Mouse (Mus musculus) neural tube, embryonic 11.5 days (tissue): ENCODE measurements at regions not wholly inside any gene's neighbourhood (a gene's known extent, or its start where the extent isn't known, plus 50 kb on each side); places are given as distances from the start of the nearest gene placed in this dataset.
A peak's percentile ranks its signal among the peaks of the same experiment; 100 is the strongest.

Experiments used
- ATAC-seq: fragments of 200-750 bp; cut with Nextera tagmentation; 2 replicates; pipeline ENCODE4 v1.8.0; 2017; ENCODE audit warnings: moderate number of reproducible peaks, mild to moderate bottlenecking, moderate TSS enrichment, moderate library complexity; ENCODE audit not compliant: insufficient read depth, low FRiP score, low TSS enrichment
- DNase-seq: peaks from one replicate; pipeline ENCODE4 v3.0.0-alpha.2; 2015; ENCODE audit warnings: low spot score
- H3K27ac ChIP-seq: fragments of 300-500 bp; sonication (generic); 2 replicates; pipeline ENCODE4 v1.5.1; 2014; ENCODE audit warnings: low read depth, mild to moderate bottlenecking, low read length
- H3K27me3 ChIP-seq: fragments of 300-500 bp; sonication (generic); 2 replicates; pipeline ENCODE4 v1.6.1; 2014; ENCODE audit warnings: mild to moderate bottlenecking, low read length, mixed read lengths; ENCODE audit not compliant: control insufficient read depth, insufficient read depth
- H3K36me3 ChIP-seq: fragments of 300-500 bp; sonication (generic); 2 replicates; pipeline ENCODE4 v1.6.1; 2014; ENCODE audit warnings: mild to moderate bottlenecking, low read length, moderate library complexity, mixed read lengths; ENCODE audit not compliant: control insufficient read depth, insufficient read depth
- H3K4me1 ChIP-seq: fragments of 300-500 bp; sonication (generic); 2 replicates; pipeline ENCODE4 v1.6.1; 2014; ENCODE audit warnings: low read length, mixed read lengths; ENCODE audit not compliant: control insufficient read depth, insufficient read depth
- H3K4me2 ChIP-seq: fragments of 300-500 bp; sonication (generic); 2 replicates; pipeline ENCODE4 v1.6.1; 2014; ENCODE audit warnings: low read depth, mild to moderate bottlenecking, moderate library complexity
- H3K4me3 ChIP-seq: fragments of 300-500 bp; sonication (generic); 2 replicates; pipeline ENCODE4 v1.5.1; 2014; ENCODE audit warnings: low read depth, low read length
- H3K9ac ChIP-seq: fragments of 300-500 bp; sonication (generic); 2 replicates; pipeline ENCODE4 v1.6.1; 2014; ENCODE audit warnings: mild to moderate bottlenecking, low read length
- H3K9me3 ChIP-seq: fragments of 300-500 bp; sonication (generic); 2 replicates; pipeline ENCODE4 v1.6.1; 2016; ENCODE audit warnings: low read length; ENCODE audit not compliant: control insufficient read depth
- WGBS: fragments of 180-500 bp; shearing (Covaris S2); extraction: QIAGEN DNeasy Blood & Tissue Kit; methylation state at CpG from one replicate; pipeline ENCODE4 v1.1.7; 2014; 5-methylcytosine and 5-hydroxymethylcytosine counted together

DNA sequence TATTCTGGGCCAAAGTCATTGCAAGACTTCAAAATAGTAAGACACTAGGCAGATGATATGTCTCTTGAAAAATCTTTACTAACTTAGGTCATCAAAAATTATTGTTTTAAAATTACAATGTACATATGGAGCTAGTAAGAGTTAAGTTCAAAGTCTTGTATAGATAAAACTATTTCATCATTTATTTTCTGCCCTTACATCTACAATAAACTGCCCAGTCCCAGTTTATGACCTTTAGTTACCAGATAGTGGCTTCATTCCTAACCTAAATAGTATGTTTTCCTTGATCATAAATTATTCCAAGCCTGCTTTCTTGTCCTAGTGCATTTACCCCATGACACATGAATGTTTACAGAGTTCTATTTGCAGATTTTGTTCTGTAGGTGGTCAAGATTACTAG is 72.9 kb downstream of the Manea start:
- Histone ChIP-seq H3K9ac (no peak overlapping the region), H3K27ac (no peak overlapping the region), H3K36me3 (no peaks in the 10 kb centered on the region), H3K4me1 (no peaks in the 10 kb centered on the region), H3K27me3 (no peaks in the 10 kb centered on the region), H3K9me3 (no peaks in the 10 kb centered on the region), H3K4me2 (no peak overlapping the region), H3K4me3 (no peak overlapping the region)
- DNase-seq (no peak), ATAC-seq (no peak)

DNA sequence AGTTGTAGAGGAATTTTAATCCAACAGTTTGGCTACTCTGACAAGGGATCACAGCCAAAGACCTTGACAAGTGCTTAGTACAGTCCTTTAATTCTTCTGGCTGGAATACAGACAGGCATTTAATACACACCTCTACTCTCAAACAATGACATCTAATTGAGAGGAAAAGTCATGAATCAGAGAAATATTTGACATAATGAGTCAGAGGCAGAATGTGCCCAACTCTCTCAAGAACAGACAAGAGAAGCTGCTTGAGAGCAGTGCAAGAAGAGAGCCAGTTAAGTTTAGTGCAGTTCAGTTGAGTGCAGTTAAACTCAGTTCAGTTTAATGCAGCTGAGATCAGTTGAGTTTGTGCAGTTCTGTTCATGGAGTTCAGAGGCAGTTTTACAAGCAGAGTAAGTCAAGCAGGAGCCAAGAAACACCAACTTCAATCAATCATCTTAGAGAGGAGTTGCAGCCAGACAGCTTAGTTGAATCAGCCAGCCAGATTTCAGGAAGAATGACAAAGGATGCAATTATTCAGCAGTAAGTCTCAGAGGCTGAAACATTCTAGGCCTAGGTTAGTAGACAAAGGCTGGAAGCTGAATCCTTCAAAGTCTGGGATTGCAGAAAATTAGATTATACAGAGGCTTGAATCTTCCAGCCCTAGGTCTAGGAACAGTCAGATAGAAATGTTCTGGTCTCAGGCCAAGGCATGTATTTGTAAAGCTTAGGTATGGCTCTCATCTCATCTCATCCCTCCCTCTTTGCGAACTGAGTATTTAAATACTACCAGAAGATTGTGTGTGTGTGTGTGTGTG is 87.3 kb downstream of the Manea start:
- no peak overlapping the region for H3K4me2 ChIP-seq
- no peaks in the 10 kb centered on the region for H3K9me3 ChIP-seq
- no peak overlapping the region for H3K4me3 ChIP-seq
- WGBS: 100% methylated on average over 1 of the region's 1 CpGs
- DNase-seq (no peak), ATAC-seq (no peak)
- no peaks in the 10 kb centered on the region for H3K27me3 ChIP-seq
- no peak overlapping the region for H3K27ac ChIP-seq
- H3K9ac ChIP-seq: no peak overlapping the region
- no peaks in the 10 kb centered on the region for H3K4me1 ChIP-seq
- H3K36me3 ChIP-seq: no peaks in the 10 kb centered on the region

DNA sequence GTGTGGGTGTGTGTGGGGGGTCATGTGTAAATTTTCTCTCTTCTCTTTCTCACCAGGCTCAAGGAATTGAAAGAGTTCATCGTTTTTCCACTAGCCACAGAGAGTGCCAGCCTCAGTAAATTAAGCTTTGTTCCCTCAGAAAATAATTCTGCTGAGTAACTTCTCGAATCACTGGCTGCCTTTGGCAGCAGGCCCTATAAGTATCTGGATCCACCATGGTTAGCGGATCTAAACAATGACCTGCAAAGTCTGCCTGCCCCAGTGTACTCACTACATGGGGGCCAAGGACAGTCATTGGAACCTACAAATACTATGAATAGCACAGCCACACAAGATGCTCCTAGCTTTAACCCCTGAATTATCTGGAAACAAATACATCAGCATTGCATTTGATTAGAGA is 90.8 kb downstream of the Manea start:
- ATAC-seq (no peak), DNase-seq (no peak)
- no peaks in the 10 kb centered on the region for H3K9me3 ChIP-seq
- no peaks in the 10 kb centered on the region for H3K27me3 ChIP-seq
- no peaks in the 10 kb centered on the region for H3K36me3 ChIP-seq
- H3K27ac ChIP-seq: no peak overlapping the region
- no peak overlapping the region for H3K4me2 ChIP-seq
- 66% methylated on average over 3 of the region's 3 CpGs for WGBS
- H3K4me3 ChIP-seq: no peak overlapping the region
- H3K4me1 ChIP-seq: no peaks in the 10 kb centered on the region
- H3K9ac ChIP-seq: no peak overlapping the region

DNA sequence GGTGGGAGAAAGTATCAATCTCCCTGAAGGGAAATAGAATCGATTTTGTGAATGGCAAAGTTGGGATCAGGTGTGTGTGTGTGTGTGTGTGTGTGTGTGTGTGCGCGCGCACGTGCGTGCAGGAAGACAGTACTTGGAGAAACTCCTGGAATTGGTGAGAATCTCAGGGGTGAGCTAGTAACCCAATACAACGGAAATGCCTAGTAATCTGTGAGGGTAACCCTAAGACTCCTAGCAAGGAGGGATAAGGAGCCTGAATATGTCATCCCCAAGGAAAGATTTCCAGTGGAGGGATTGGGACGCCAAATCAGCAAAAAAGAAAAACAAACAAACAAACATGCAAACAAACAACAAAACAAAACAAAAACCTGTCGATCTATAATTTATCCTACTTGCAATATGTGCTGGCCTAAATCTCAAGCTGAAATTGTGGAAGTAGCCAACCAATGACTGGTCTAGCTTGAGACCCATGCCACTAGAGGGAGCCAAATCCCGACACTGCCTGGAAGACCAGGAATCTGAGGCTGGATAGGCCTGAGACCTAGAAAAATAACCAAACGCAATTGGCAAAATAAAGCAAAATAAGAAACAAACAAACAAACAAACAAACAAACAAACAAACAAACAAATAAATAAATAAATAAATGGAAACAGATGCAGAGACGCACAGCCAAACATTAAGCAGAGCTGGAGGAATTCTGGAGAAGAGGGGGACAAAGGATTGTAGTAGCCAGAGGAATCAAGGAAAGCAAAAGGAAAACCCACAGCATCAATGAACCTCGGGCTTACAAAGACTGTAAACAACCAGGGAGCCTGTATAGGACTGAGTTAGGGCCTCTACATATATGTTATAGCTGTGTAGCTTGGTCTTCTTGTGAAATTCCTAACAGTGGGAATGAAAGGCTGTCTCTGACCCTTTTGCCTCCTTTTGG is 98.5 kb downstream of the Manea start:
- WGBS: 70% methylated on average over 13 of the region's 13 CpGs
- ATAC-seq: peak; percentile 80
- H3K27me3 ChIP-seq: no peaks in the 10 kb centered on the region

DNA sequence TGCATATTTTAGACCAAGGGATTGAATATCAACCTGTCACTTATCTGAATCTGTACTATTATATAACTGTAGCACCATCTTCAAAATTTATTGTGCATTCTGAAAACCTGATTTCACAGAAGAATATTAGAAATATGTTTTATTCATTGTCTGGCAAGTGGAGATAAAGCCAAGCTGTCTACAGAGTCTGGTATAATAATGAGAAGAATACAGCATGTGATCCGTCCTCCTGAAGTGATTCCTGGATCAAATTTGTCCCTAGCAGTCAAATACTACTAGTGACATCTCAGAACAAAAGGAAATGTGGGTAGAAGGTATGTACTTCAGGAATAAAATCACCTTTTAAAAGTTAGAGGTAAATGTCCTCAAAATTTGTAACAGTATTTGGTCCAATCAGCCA is 123.4 kb downstream of the Manea start:
- H3K9me3 ChIP-seq: no peaks in the 10 kb centered on the region
- H3K27me3 ChIP-seq: no peaks in the 10 kb centered on the region
- H3K36me3 ChIP-seq: no peaks in the 10 kb centered on the region
- no peak overlapping the region for H3K4me2 ChIP-seq
- ATAC-seq (no peak), DNase-seq (no peak)
- WGBS: 76% methylated on average over 1 of the region's 1 CpGs
- H3K4me3 ChIP-seq: no peak overlapping the region
- no peak overlapping the region for H3K27ac ChIP-seq
- no peak overlapping the region for H3K9ac ChIP-seq
- no peaks in the 10 kb centered on the region for H3K4me1 ChIP-seq

More for the DNA sequence above, 98.5 kb downstream of the Manea start:
- DNase-seq: peak; percentile 76
- Histone ChIP-seq H3K4me1 (no peaks in the 10 kb centered on the region), H3K27ac (no peak overlapping the region), H3K4me3 (no peak overlapping the region), H3K9me3 (no peaks in the 10 kb centered on the region), H3K36me3 (no peaks in the 10 kb centered on the region), H3K4me2 (no peak overlapping the region), H3K9ac (no peak overlapping the region)
